7 mouse cellular contexts compared by ENCODE assay signal in genomic region chr15:25843086-25843991, GRCm38 (mm10). TPM values are rescaled to one million over a fixed set of nuclear protein-coding genes. Genes with fewer than 3 reads are reported as not detected.
A peak's percentile ranks its signal among the peaks of the same experiment; 100 is the strongest.
DNase-seq lines count a peak whose midpoint lies in the region; ATAC-seq and TF ChIP-seq lines count a peak whose summit lies in the region.

TSS of gene Retreg1 (plus strand) at chr15:25843180.

- H3K9ac ChIP-seq in embryonic facial prominence, embryonic 11.5 days (replicated peaks; ENCODE audit: low read length), result peak within 1 kb of the TSS; percentile 75
- H3K9ac ChIP-seq in heart, adult 2 months (ENCODE audit: low read depth, low read length), result peak within 1 kb of the TSS; percentile 80
- H3K9ac ChIP-seq in limb, embryonic 14.5 days (ENCODE audit: low read depth, low read length, severe bottlenecking), result peak within 1 kb of the TSS; percentile 67
- peak within 1 kb of the TSS; percentile 87 for H3K9ac ChIP-seq in midbrain, embryonic 15.5 days

- intact Hi-C loops in heart, adult 2 months (cut with DNase I), result no loop called here

- H3K4me3 ChIP-seq in embryonic facial prominence, embryonic 11.5 days (ENCODE audit: low read depth, low read length), result peak within 1 kb of the TSS; percentile 71
- peak within 1 kb of the TSS; percentile 60 for H3K4me3 ChIP-seq in heart, adult 2 months
- H3K4me3 ChIP-seq in kidney, adult 2 months (ENCODE audit: insufficient read depth, low read depth, low read length), result peak within 1 kb of the TSS; percentile 64
- H3K4me3 ChIP-seq in limb, embryonic 14.5 days (replicated peaks; ENCODE audit: low read length), result peak within 1 kb of the TSS; percentile 66
- peak within 1 kb of the TSS; percentile 81 for H3K4me3 ChIP-seq in midbrain, embryonic 15.5 days

- no peaks in the 10 kb centered on the region for H3K4me1 ChIP-seq in embryonic facial prominence, embryonic 11.5 days (ENCODE audit: control insufficient read depth, insufficient read depth, low read length)
- no peaks in the 10 kb centered on the region for H3K4me1 ChIP-seq in heart, adult 2 months (ENCODE audit: control insufficient read depth, insufficient read depth, low read length)
- H3K4me1 ChIP-seq in kidney, adult 2 months (ENCODE audit: control insufficient read depth, insufficient read depth, low read length), result peaks cover 13% of the 10 kb centered on the region; the same call in 1 of the 2 replicates
- H3K4me1 ChIP-seq in limb, embryonic 14.5 days (ENCODE audit: control insufficient read depth, insufficient read depth, low read length), result no peaks in the 10 kb centered on the region
- H3K4me1 ChIP-seq in midbrain, embryonic 15.5 days, result peaks cover 18% of the 10 kb centered on the region

- 1% methylated on average over 43 of the region's 72 CpGs for WGBS in embryonic facial prominence, embryonic 11.5 days
- WGBS in heart, adult 2 months, result 2% methylated on average over 69 of the region's 72 CpGs
- 1% methylated on average over 57 of the region's 72 CpGs for WGBS in kidney, adult 2 months
- WGBS in limb, embryonic 14.5 days, result 2% methylated on average over 31 of the region's 72 CpGs
- WGBS in midbrain, embryonic 15.5 days, result under 1% methylated on average over 62 of the region's 72 CpGs

- peak within 1 kb of the TSS; percentile 97 for H3K4me2 ChIP-seq in embryonic facial prominence, embryonic 11.5 days (ENCODE audit: low read depth, low read length)
- H3K4me2 ChIP-seq in limb, embryonic 14.5 days (replicated peaks; ENCODE audit: low read depth, low read length, severe bottlenecking), result peak within 1 kb of the TSS; percentile 89
- peak within 1 kb of the TSS; percentile 90 for H3K4me2 ChIP-seq in midbrain, embryonic 15.5 days

- ATAC-seq in embryonic facial prominence, embryonic 11.5 days (replicated peaks; ENCODE audit: insufficient number of reproducible peaks, low FRiP score, low TSS enrichment, low read depth), result peak; percentile 75
- ATAC-seq in limb, embryonic 14.5 days (ENCODE audit: low FRiP score, low read depth), result peak; percentile 78
- ATAC-seq in midbrain, embryonic 15.5 days (replicated peaks), result peak; percentile 91

- H3K36me3 ChIP-seq in embryonic facial prominence, embryonic 11.5 days (replicated peaks; ENCODE audit: control insufficient read depth, insufficient read depth, low read depth, low read length), result no peaks in the 10 kb centered on the region
- no peaks in the 10 kb centered on the region for H3K36me3 ChIP-seq in heart, adult 2 months (ENCODE audit: control insufficient read depth, insufficient read depth, low read length)
- no peaks in the 10 kb centered on the region for H3K36me3 ChIP-seq in kidney, adult 2 months (ENCODE audit: control insufficient read depth, insufficient read depth, low read length)
- no peaks in the 10 kb centered on the region for H3K36me3 ChIP-seq in limb, embryonic 14.5 days (ENCODE audit: control insufficient read depth, insufficient read depth, low read length)
- H3K36me3 ChIP-seq in midbrain, embryonic 15.5 days (replicated peaks), result no peaks in the 10 kb centered on the region

- peaks cover 8% of the 10 kb centered on the region; the same call in 1 of the 2 replicates for H3K27me3 ChIP-seq in embryonic facial prominence, embryonic 11.5 days (ENCODE audit: control insufficient read depth, insufficient read depth, low read length)
- no peaks in the 10 kb centered on the region for H3K27me3 ChIP-seq in heart, adult 2 months (ENCODE audit: control insufficient read depth, insufficient read depth, low read length)
- no peaks in the 10 kb centered on the region for H3K27me3 ChIP-seq in kidney, adult 2 months (replicated peaks; ENCODE audit: control insufficient read depth, insufficient read depth, low read length)
- H3K27me3 ChIP-seq in limb, embryonic 14.5 days (ENCODE audit: control insufficient read depth, insufficient read depth, low read length), result peaks cover 11% of the 10 kb centered on the region
- H3K27me3 ChIP-seq in midbrain, embryonic 15.5 days (replicated peaks), result no peaks in the 10 kb centered on the region; the same call in 1 of the 2 replicates

- no peak within 1 kb of the TSS for H3K27ac ChIP-seq in embryonic facial prominence, embryonic 11.5 days (replicated peaks; ENCODE audit: low read depth, low read length)
- peak within 1 kb of the TSS; percentile 67 for H3K27ac ChIP-seq in heart, adult 2 months
- H3K27ac ChIP-seq in kidney, adult 2 months (ENCODE audit: insufficient read depth, low read depth, low read length), result peak within 1 kb of the TSS; percentile 92
- H3K27ac ChIP-seq in limb, embryonic 14.5 days (replicated peaks; ENCODE audit: low read depth, low read length), result no peak within 1 kb of the TSS
- peak within 1 kb of the TSS; percentile 73 for H3K27ac ChIP-seq in midbrain, embryonic 15.5 days

- TF ChIP-seq POLR2A in heart, adult 2 months (IDR thresholded peaks at IDR 0.05; ENCODE audit: insufficient read depth, low read depth, low read length), result no peak
- no peak for TF ChIP-seq POLR2A in kidney, adult 2 months (IDR thresholded peaks at IDR 0.05; ENCODE audit: low read depth, low read length)
- TF ChIP-seq POLR2A in limb, embryonic 14.5 days (IDR thresholded peaks at IDR 0.05; ENCODE audit: borderline replicate concordance, extremely low read depth, insufficient read depth, insufficient read length), result no peak

- TF ChIP-seq CTCF in heart, adult 2 months (IDR thresholded peaks at IDR 0.05), result peak; percentile 66
- TF ChIP-seq CTCF in kidney, adult 2 months (conservative IDR thresholded peaks at IDR 0.05; ENCODE audit: insufficient read depth, insufficient read length, low read depth, low read length), result no peak

- peak; percentile 84 for DNase-seq in adrenal gland, postnatal 25 days
- peak; percentile 56 for DNase-seq in embryonic facial prominence, embryonic 11.5 days (ENCODE audit: low spot score)
- DNase-seq in heart, adult 2 months, result peak; percentile 87 to 89
- DNase-seq in kidney, adult 2 months, result peak; percentile 94
- DNase-seq in limb, embryonic 14.5 days (ENCODE audit: low spot score), result peak; percentile 13
- DNase-seq in spleen, adult 12 weeks (ENCODE audit: low spot score), result peak; percentile 70

- no peak for TF ChIP-seq EP300 in heart, adult 2 months (IDR thresholded peaks at IDR 0.05; ENCODE audit: insufficient read depth, low read depth, low read length)

- no peaks in the 10 kb centered on the region for H3K79me2 ChIP-seq in heart, adult 2 months (replicated peaks; ENCODE audit: control insufficient read depth, insufficient read depth, low read length)

- no peaks in the 10 kb centered on the region for H3K9me3 ChIP-seq in embryonic facial prominence, embryonic 11.5 days (replicated peaks; ENCODE audit: control insufficient read depth, low read length)
- H3K9me3 ChIP-seq in limb, embryonic 14.5 days (ENCODE audit: control insufficient read depth, low read length), result no peaks in the 10 kb centered on the region
- no peaks in the 10 kb centered on the region for H3K9me3 ChIP-seq in midbrain, embryonic 15.5 days

RNA-seq across cellular contexts. Expression of gene Retreg1, which starts in this region (rescaled TPM):
- total RNA-seq in adrenal gland, postnatal 25 days (2021), result 30.1 and 40.7 TPM in 2 replicates
- polyA plus RNA-seq in embryonic facial prominence, embryonic 11.5 days (2014; fragmentation: Nextera tagmentation; extraction: Ambion mirVana), result 4.2 and 5.1 TPM in 2 replicates
- total RNA-seq in heart, adult 2 months (2021), result 100 to 1,000 TPM; 248 to 328 TPM
- 41.0 and 59.1 TPM in 2 replicates for polyA plus RNA-seq in heart, adult 2 months (2012; rRNA removed)
- 32.1 and 36.0 TPM in 2 replicates for polyA plus RNA-seq in kidney, adult 2 months (2012; rRNA removed)
- polyA plus RNA-seq in limb, embryonic 14.5 days (2012; rRNA removed), result 2.3 and 2.5 TPM in 2 replicates
- 4.2 and 4.4 TPM in 2 replicates for polyA plus RNA-seq in limb, embryonic 14.5 days (2014; fragmentation: Nextera tagmentation; extraction: Ambion mirVana)
- polyA plus RNA-seq in midbrain, embryonic 15.5 days (2015; fragmentation: Nextera tagmentation; extraction: Ambion mirVana), result 12.5 and 12.6 TPM in 2 replicates

Comparison
In these comparisons a context has a peak if more than half of its experiments do, and no peak if none do; other contexts are left out.
1. DNase-seq: peak in every context shown above with its lines; median percentile 94 in kidney, adult 2 months; 88 in heart, adult 2 months; 84 in adrenal gland, postnatal 25 days; 70 in spleen, adult 12 weeks; 56 in embryonic facial prominence, embryonic 11.5 days; 13 in limb, embryonic 14.5 days.
2. H3K27ac ChIP-seq: peak in heart, adult 2 months (single experiment), kidney, adult 2 months (single experiment) and midbrain, embryonic 15.5 days (single experiment); none in embryonic facial prominence, embryonic 11.5 days (single experiment) and limb, embryonic 14.5 days (single experiment).
3. Peak in every context shown above with its lines, with median percentiles within 50 percentile points of each other: ATAC-seq, H3K4me2 ChIP-seq, H3K4me3 ChIP-seq and H3K9ac ChIP-seq.